Mouse (Mus musculus) kidney, embryonic 14.5 days (tissue): Measurements from ENCODE around the gene Sik1. TPM values are rescaled to one million over a fixed set of nuclear protein-coding genes. Genes with fewer than 3 reads are reported as not detected.

Source experiments
- ATAC-seq: fragments of 200-750 bp; cut with Nextera tagmentation; 2 replicates; pipeline ENCODE4 v1.8.0; 2017; ENCODE audit warnings: moderate number of reproducible peaks, mild to moderate bottlenecking, moderate TSS enrichment, moderate library complexity; ENCODE audit not compliant: low FRiP score, low TSS enrichment
- H3K27ac ChIP-seq: fragments of 300-500 bp; sonication (generic); 2 replicates; pipeline ENCODE4 v1.5.1; 2014; ENCODE audit warnings: low read depth, mild to moderate bottlenecking, low read length, moderate library complexity, mixed read lengths
- H3K27me3 ChIP-seq: fragments of 300-500 bp; sonication (generic); 2 replicates; pipeline ENCODE4 v1.6.1; 2014; ENCODE audit warnings: mild to moderate bottlenecking, low read length; ENCODE audit not compliant: control insufficient read depth, insufficient read depth
- H3K36me3 ChIP-seq: fragments of 300-500 bp; sonication (generic); 2 replicates; pipeline ENCODE4 v1.6.1; 2014; ENCODE audit warnings: low read length, mixed read lengths; ENCODE audit not compliant: control insufficient read depth, insufficient read depth
- H3K4me1 ChIP-seq: fragments of 300-500 bp; sonication (generic); 2 replicates; pipeline ENCODE4 v1.6.1; 2014; ENCODE audit warnings: low read length, mixed read lengths; ENCODE audit not compliant: control insufficient read depth, insufficient read depth
- H3K4me2 ChIP-seq: fragments of 300-500 bp; sonication (generic); replicated peaks from 2 replicates; pipeline ENCODE4 v1.6.1; 2014; ENCODE audit warnings: low read depth, mild to moderate bottlenecking, low read length
- H3K4me3 ChIP-seq: fragments of 300-500 bp; sonication (generic); 2 replicates; pipeline ENCODE4 v1.5.1; 2014; ENCODE audit warnings: mild to moderate bottlenecking, low read length
- H3K9ac ChIP-seq: fragments of 300-500 bp; sonication (generic); 2 replicates; pipeline ENCODE4 v1.6.1; 2014; ENCODE audit warnings: low read depth, mild to moderate bottlenecking, low read length, moderate library complexity
- H3K9me3 ChIP-seq: fragments of 300-500 bp; sonication (generic); 2 replicates; pipeline ENCODE4 v1.6.1; 2016; ENCODE audit warnings: low read length; ENCODE audit not compliant: control insufficient read depth
- WGBS: fragments of 180-500 bp; shearing (Covaris S2); extraction: QIAGEN DNeasy Blood & Tissue Kit; methylation state at CpG from one replicate; pipeline ENCODE4 v1.1.7; 2014; 5-methylcytosine and 5-hydroxymethylcytosine counted together
- polyA plus RNA-seq: library from polyadenylated mRNA; unstranded; fragments of >200 nt; fragmentation: Nextera tagmentation; extraction: Ambion mirVana; gene quantifications from 2 replicates; pipeline ENCODE4 v1.2.1, GENCODE M21; 2014

The Sik1 gene
- polyA plus RNA-seq, 1 experiment from 2014 or later = 17.3 TPM

DNA sequence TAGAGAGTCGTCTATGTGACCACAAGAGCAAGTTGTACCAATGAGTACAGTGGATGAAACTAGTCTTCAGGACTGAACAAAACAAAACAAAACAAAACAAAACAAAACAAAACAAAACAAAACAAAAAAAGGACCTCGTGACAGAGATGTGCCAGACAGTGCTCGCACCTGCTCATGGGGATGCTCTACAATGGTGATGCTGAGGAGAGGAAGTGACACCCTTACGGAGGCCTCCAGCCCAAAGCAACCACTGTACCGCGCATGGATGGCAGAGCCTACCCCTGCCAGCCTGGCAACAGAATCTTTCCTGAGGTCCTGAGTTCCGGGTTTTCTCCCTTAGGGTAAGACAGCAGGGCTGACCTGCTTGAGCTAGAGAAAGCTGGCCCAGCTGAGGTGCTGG lies 46.5 kb downstream of the Sik1 start:
- Histone ChIP-seq H3K9ac (no peak overlapping the region), H3K36me3 (no peaks in the 10 kb centered on the region), H3K4me1 (peaks cover 8% of the 10 kb centered on the region; the same call in 1 of the 2 replicates), H3K27ac (no peak overlapping the region), H3K27me3 (no peaks in the 10 kb centered on the region), H3K9me3 (no peaks in the 10 kb centered on the region), H3K4me2 (no peak overlapping the region), H3K4me3 (no peak overlapping the region)
- WGBS = 94% methylated on average over 7 of the region's 7 CpGs
- ATAC-seq = no peak

DNA sequence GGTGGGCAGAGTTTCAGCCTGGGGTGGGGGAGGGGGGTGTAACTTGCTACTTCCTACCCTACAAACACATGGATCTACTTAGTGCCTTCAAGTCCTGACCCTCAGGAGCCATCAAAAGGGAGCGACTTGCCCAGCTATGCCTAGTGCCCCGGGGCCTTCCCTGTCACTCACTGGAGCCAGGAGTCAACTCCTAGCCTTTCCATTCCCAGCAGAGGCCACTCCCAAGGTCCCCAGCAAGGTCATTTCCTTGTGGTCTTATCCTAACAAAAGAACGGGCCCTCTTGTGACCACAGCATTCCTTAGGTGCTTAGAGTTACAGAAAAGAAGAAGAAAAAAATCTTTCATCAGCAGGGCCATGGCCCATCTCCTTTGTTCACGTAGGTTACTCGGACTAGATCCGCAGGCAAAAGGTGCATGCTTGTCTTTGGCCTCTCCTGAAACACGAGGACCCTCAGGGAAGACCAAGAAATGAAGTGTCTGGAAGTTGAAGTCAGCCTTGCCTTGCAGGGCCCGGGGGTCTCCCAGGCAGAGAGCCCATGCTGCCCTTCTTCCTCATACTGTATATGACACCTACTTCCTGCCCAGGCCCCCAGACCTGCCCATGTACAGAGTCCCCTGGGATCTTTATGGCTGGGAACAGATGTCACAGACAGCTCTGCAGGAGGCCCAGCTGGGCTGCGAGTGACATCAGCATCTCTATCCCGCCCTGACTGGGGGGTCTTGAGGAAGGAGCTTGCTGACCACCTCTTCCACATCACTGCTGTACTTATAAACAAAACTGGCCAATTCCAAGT lies 47.3 kb downstream of the Sik1 start:
- 49% methylated on average over 10 of the region's 10 CpGs for WGBS
- peaks cover 8% of the 10 kb centered on the region; the same call in 1 of the 2 replicates for H3K4me1 ChIP-seq
- H3K27ac ChIP-seq = no peak overlapping the region
- no peaks in the 10 kb centered on the region for H3K27me3 ChIP-seq
- no peak overlapping the region for H3K9ac ChIP-seq
- H3K4me2 ChIP-seq = no peak overlapping the region
- 0 out of 2 replicates have a peak, but pooled peaks have one; percentile 18 for ATAC-seq
- no peaks in the 10 kb centered on the region for H3K36me3 ChIP-seq
- no peaks in the 10 kb centered on the region for H3K9me3 ChIP-seq
- H3K4me3 ChIP-seq = no peak overlapping the region

DNA sequence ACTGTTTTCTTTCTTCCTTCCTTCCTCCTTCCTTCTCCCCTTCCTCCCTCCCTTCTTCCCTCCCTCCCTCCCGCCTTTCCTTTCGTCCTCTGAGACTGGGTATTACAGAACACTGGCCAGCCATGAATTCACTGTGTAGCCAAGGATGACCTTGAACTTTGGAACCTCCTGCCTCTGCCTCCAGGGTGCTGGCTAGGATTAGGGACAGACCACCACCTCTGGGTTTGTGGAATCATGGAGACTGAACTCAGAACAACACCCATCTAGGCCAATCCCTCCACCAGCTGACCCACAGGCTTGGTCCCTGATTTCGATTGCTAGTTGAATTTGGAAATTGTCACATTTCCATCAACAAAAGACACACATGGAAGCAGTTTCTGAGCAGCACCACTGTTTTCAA lies 49.1 kb downstream of the Sik1 start:
- no peak overlapping the region for H3K4me2 ChIP-seq
- H3K27ac ChIP-seq = no peak overlapping the region
- H3K36me3 ChIP-seq = no peaks in the 10 kb centered on the region
- no peaks in the 10 kb centered on the region for H3K27me3 ChIP-seq
- no peak for ATAC-seq
- H3K4me1 ChIP-seq = peaks cover 12% of the 10 kb centered on the region; the same call in 1 of the 2 replicates
- WGBS = 54% methylated on average over 3 of the region's 3 CpGs
- H3K4me3 ChIP-seq = no peak overlapping the region
- H3K9ac ChIP-seq = no peak overlapping the region
- H3K9me3 ChIP-seq = no peaks in the 10 kb centered on the region

DNA sequence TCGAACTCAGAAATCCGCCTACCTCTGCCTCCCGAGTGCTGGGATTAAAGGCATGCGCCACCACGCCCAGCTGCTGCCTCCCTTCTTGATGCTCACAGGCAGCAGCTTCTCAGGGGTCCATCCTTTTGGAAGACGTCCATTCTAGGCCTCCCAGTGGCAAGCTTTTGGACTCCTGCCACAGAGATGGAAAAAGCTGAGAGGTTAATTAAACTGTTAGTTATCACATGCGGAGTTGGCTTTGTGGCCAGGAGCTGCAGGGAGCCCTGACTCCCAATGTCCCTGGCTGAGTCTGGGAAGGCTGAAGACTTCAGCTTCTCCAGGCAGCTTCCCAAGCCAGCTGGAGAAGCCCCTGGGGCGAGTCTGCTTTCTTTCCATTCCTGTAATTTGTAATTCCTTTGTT lies 49.6 kb downstream of the Sik1 start:
- Histone ChIP-seq H3K27me3 (no peaks in the 10 kb centered on the region), H3K27ac (peak overlapping the region; percentile 59; the same call in 1 of the 2 replicates), H3K9ac (no peak overlapping the region), H3K4me2 (no peak overlapping the region), H3K36me3 (no peaks in the 10 kb centered on the region), H3K9me3 (no peaks in the 10 kb centered on the region), H3K4me1 (peaks cover 12% of the 10 kb centered on the region; the same call in 1 of the 2 replicates), H3K4me3 (no peak overlapping the region)
- WGBS = 68% methylated on average over 8 of the region's 8 CpGs
- ATAC-seq = no peak

DNA sequence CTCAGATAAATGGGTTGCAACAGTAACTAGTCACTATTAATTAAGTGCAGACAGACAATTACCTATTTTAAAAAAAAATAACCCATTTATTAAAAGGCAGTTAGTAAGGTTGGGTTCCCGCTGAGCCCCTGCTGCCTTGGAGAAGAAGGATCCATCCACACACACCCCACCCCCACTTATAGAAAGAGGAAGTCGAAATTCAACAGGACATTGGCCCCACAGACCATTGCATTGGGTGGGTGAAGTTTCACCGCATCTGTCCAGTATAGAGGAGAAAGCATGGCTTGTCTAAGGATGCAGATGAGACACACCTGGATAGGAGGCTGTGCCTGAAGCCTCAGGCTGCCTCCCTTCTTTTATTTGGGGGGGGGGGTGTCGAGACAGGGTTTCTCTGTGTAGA lies 50.0 kb downstream of the Sik1 start:
- no peak for ATAC-seq
- WGBS = 76% methylated on average over 4 of the region's 4 CpGs

DNA sequence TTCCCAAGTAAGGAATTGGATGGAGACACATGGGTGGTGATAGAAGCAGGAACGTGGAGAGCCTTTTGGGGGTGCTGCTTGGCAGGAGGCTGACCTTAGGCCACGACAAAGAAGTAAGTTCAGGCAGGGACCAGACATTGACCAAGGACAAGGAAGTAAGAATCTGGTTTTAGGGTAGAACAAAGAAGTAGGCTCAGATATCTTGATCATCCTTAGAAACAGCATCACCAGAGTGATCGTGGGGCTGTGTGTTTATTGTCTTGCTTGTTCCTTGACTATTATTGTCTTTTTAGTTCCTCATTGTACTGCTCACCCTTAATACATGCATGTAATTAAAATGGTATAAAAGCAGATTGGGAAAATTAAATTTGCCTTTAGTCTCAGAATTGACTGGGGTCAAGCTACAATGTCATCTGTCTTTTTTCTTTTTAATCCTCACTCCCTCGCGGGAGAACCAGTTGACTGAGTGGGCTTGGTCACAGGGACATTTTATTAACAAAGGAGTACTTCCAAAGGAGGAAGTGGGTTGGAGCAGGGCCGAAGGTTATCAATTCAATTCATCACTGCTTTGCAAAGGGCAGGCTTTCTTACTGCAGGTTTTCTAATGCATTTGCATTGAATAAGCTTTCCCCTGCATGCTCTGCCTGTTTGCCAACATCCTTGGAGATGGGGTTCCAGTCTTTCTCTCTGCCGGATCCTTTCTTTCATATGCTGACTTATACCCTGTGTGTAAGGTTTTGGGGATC lies 53.2 kb downstream of the Sik1 start:
- Histone ChIP-seq H3K4me1 (0 out of 2 replicates have a peak, but pooled peaks cover 5% of the 10 kb centered on the region), H3K36me3 (no peaks in the 10 kb centered on the region), H3K4me3 (no peak overlapping the region), H3K27ac (no peak overlapping the region), H3K9ac (no peak overlapping the region), H3K27me3 (no peaks in the 10 kb centered on the region), H3K4me2 (no peak overlapping the region), H3K9me3 (no peaks in the 10 kb centered on the region)
- 57% methylated on average over 7 of the region's 7 CpGs for WGBS
- ATAC-seq = no peak

More for the DNA sequence above, 50.0 kb downstream of the Sik1 start:
- no peak overlapping the region for H3K9ac ChIP-seq
- H3K27ac ChIP-seq = no peak overlapping the region
- H3K36me3 ChIP-seq = no peaks in the 10 kb centered on the region
- peaks cover 12% of the 10 kb centered on the region; the same call in 1 of the 2 replicates for H3K4me1 ChIP-seq
- no peak overlapping the region for H3K4me3 ChIP-seq
- H3K4me2 ChIP-seq = no peak overlapping the region
- no peaks in the 10 kb centered on the region for H3K9me3 ChIP-seq
- no peaks in the 10 kb centered on the region for H3K27me3 ChIP-seq

DNA sequence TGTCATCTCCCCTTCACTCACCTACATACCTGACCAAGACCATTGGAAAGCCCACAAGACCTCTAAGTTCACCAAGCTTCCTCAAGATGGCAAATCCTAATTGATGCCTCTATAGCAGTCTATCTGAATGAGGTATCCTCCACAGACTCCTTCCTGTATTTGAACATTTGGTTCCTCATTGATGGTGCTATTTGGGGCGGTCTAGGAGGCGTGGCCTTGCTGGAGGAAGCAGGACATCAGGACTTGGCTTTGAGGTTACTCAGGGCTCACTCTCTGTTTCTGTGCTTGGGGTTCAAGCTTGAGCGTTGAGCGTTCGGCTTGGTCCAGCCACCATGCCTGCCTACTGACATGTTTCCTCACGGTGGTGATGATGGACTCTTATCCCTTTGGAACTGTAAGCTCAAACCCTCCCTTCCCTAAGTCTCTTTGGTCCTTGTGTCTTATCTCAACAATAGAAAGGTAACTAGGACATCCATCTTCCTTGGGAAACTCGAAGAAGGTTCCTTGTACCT lies 54.7 kb downstream of the Sik1 start:
- no peaks in the 10 kb centered on the region for H3K27me3 ChIP-seq
- no peak overlapping the region for H3K4me2 ChIP-seq
- 0 out of 2 replicates have a peak, but pooled peaks cover 5% of the 10 kb centered on the region for H3K4me1 ChIP-seq
- no peak for ATAC-seq
- no peak overlapping the region for H3K4me3 ChIP-seq
- no peak overlapping the region for H3K9ac ChIP-seq
- WGBS = 91% methylated on average over 7 of the region's 7 CpGs
- no peaks in the 10 kb centered on the region for H3K36me3 ChIP-seq
- H3K9me3 ChIP-seq = no peaks in the 10 kb centered on the region
- no peak overlapping the region for H3K27ac ChIP-seq

DNA sequence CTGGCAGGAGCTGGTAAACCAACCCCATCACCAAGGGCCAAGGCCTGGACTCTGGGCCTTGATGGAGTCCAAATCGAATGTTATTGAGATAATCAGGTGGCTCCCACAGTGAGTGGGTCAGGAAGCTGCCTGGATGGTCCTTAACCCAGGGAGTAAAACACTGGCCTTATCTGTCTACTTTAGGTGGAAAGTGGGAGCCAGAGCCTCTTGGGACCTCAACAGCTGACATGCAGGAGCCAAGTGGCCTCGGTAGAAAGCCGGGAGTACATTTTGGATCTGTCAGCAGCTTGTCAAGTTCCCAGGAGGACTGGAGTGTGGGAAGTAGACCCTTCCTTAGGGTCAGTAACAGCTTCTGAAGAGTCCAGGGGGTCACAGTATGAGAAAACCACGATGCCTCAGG lies 59.7 kb downstream of the Sik1 start:
- Histone ChIP-seq H3K4me1 (peaks cover 6% of the 10 kb centered on the region), H3K4me2 (no peak overlapping the region), H3K9me3 (no peaks in the 10 kb centered on the region), H3K4me3 (no peak overlapping the region), H3K27ac (no peak overlapping the region), H3K27me3 (no peaks in the 10 kb centered on the region), H3K9ac (no peak overlapping the region), H3K36me3 (no peaks in the 10 kb centered on the region)
- no peak for ATAC-seq
- 67% methylated on average over 4 of the region's 4 CpGs for WGBS
